Mouse (Mus musculus) CH12F3 (cell line): ENCODE data around the gene Srf.
"Not testable (repeated sequence)": the region's sequence is repeated elsewhere in the genome, so short reads cannot be mapped to it uniquely, and the experiment has no call there.

Experiments used
- in situ Hi-C: fragments of 300-500 bp; cut with MboI; formaldehyde crosslinking; loops from 2 replicates; pipeline ENCODE4 v1.14.3; 2020; ENCODE audit warnings: low sequenced_read_pairs

Gene Srf

DNA sequence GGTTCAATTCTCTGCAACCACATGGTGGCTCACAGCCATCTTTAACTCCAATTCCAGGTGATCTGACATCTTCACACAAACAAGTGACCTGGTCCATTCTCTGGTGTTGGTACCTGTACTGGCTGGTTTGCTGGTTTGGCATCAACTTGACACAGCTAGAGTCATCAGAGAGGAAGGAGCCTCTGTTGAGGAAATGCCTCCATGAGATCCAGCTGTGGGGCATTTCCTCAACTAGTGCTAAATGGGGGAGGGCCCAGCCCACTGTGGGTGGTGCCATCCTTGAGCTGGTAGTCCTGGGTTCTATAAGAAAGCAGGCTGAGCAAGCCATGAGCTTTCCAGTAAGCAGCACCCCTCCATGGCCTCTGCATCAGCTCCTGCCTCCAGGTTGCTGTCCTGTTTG is 1.3 kb upstream of the Srf start:
- in situ Hi-C loops, result not testable (repeated sequence)

GRCm38 (mm10) chr17:46556584-46556945 is 590 bp upstream of the Srf start:
- in situ Hi-C loops, result no loop called here

GRCm38 (mm10) chr17:46554977-46555672 is 850 bp downstream of the Srf start:
- in situ Hi-C loops, result no loop called here

DNA sequence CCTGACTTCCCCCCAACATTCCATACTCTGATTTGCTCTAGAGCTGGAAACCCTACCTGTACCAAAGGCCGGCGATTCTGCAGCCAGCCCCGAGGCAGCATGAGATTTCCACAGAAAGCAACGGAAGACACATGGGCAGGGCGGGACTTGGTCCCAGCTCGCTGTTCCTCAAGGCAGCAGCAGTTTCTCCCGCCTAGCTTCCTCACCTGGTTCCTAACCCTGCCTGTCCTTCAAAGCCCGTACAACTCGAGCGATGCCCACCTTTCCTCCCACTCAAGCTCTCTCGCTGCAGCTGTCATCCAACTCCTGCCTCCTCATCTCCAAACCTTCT is 1.4 kb downstream of the Srf start:
- in situ Hi-C loops, result no loop called here

DNA sequence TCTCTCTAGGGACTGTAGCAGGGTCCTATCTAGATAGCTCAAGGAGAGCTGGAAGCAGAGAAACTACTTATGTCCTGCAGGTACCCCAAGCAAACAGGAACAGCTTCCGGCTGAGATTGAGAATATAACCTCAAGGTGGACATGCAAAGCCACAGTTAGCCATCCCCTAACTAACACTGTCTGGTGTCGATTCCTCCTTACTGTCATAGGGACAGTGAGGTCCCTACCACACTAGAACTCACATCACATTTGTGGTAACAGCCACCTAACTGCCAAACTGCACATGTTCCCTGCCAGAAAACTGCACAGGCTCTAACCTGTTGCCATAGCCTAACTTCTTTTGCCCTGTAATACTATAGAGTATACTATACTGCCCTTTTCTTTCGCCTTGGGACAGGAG is 2.0 kb downstream of the Srf start:
- in situ Hi-C loops, result no loop called here

DNA sequence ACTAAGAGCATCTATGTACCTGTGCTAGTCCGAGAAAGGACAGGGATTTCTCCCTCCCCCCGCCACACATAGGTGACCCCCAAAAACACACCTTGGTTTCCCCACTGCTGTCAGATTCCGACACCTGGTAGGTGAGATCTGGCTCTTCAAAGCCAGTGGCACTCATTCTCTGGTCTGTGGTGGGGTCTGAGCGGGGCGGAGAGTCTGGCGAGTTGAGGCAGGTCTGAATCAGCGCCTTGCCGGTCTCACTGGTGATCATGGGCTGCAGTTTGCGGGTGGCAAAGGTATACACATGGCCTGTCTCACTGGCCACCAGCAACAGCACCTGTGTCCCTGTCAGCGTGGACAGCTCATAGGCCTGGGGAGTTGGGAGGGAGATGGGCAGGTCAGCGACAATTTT is 2.5 kb downstream of the Srf start:
- in situ Hi-C loops, result no loop called here

GRCm38 (mm10) chr17:46552841-46553423 is 3.0 kb downstream of the Srf start:
- in situ Hi-C loops, result no loop called here

- in situ Hi-C loops, result no loop called here
Observed at GRCm38 (mm10) chr17:46552151-46552550, 3.8 kb downstream of the Srf start.

DNA sequence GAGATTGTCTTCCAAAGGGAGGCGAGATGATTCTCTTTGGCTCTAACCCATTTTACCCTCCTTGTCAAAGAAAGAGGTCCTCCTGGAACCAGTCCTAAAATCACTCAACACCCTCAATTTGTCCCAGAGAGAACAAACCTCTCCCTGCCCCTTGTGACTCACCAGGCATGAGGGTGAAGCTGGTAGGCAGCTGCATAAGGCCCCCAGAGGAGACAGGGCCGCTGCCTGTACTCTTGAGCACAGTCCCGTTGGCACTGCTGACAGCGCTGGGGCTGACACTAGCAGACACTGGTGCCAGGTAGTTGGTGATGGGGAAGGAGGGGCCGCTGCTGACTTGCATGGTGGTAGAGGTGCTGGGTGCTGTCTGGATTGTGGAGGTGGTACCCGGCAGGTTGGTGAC is 4.6 kb downstream of the Srf start:
- in situ Hi-C loops, result no loop called here

DNA sequence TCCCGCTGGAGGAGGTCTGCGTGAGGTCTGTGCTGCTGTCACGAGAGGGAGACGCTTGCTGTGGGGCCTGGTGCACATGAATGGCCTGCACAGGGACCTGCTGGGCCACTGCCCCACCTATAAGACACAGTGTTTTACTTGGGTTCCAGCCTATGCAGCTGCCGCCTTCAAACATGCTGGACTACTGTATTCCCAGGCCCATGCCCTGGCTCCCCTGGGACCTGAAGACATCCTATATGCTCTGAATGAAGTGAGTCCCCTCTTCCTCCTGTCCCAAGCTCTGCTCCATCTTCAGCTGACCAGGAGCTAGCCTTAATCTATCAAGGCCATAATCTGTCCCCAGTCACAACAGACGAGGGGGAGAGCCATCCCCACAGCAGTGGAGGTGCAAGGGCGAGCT is 5.1 kb downstream of the Srf start:
- in situ Hi-C loops, result no loop called here

DNA sequence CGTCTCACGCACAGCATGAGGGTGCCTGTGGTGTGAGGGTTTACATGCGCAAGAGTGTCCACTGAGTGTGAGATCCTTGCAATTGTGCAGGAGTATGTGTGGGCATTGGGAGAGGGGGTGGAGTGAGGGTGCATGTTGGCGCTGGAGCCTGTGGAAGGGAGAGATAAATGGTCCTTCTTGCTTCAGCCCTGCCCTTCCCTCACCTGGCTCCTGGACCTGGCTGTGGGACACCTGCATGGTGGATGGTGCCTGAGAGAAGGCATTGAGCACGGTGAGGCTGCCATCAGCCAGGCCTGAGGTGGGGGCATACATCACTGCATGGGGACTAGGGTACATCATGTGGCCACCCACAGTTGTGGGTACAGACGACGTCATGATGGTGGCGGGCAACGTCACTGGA is 6.3 kb downstream of the Srf start:
- in situ Hi-C loops, result no loop called here

GRCm38 (mm10) chr17:46549193-46549592 is 6.8 kb downstream of the Srf start:
- in situ Hi-C loops, result no loop called here

DNA sequence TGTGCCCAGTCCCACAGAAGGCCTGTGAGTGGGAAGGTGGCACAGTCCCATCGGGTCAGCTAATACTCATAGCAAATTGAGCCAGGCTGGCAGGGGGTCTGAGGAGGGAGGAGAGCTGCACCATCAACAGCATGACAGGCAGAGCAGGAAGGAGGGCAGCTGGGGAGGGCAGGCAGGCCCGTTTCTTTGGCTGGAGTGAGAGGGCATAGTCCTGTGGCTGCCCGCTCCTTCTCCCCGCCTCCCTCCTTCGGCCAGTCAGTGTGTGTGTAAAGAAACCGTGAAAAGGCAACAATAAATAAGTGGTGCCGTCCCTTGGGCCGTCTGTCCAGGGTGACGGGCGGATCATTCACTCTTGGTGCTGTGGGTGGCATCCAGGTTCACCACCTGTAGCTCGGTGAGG is 7.2 kb downstream of the Srf start:
- in situ Hi-C loops, result no loop called here

- in situ Hi-C loops, result no loop called here
Observed at GRCm38 (mm10) chr17:46547923-46548322, 8.1 kb downstream of the Srf start.

DNA sequence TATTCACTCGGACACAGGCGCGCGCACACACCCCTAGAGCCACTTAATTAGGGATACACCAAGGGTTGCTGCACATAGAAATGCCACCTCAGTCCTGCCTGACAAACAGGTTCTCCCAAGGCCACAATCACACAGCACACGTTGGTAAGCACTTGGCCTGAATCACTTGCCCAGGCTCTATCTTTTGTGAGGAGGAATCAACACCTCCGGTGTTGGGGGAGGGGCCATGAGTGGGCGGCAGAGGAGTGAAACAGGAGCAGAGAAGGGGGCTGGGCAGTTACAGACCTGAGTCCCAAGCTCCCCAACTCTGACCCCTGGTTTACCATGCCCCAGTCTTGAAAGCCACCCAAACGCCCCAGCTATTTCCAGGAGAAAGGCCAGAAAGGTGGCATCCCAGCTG is 9.0 kb downstream of the Srf start:
- in situ Hi-C loops, result no loop called here

DNA sequence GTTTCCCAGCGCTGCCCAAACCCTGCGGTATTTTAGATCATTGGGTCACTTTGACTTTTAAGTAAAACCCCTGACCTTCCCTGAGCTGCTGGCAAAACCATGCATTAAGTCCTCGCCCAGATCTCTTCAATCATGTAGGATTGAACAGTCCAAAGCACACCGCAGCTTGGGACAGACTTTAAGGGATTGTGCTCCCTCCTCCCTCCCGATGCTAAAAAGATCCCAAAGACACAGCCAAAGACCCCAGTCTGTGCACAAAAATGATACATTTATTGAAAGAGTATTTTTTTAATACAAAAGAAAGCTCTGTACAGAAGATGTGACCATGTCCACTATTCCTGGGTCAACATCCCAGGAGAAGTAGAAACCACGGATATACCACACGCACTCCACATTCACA is 9.4 kb downstream of the Srf start:
- in situ Hi-C loops, result no loop called here

GRCm38 (mm10) chr17:46545813-46546564 is 10.0 kb downstream of the Srf start, which contains the start of gene Cul9:
Cul9 (minus strand) TSS chr17:46546388.
- in situ Hi-C loops, result no loop called here

DNA sequence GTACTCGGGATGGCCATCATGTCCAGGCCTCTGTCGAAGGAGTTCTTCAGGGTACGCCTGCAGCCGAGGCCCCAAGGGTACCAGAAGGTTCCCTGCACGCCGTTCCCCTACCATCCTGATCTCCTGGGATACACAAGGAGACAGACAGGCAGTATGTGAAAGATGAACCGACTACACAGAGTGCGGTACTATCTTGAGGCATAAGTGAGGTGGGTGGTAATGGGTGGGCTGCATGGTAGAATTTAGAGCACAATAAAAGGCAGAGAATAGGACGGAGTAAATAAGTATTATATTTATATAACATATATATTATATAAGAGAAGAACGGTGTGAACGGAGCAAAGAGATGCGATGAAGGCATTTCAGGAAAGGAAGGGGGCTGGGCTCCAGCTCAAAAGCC is 12.3 kb downstream of the Srf start:
- in situ Hi-C loops, result no loop called here

GRCm38 (mm10) chr17:46525579-46526307 is 30.2 kb downstream of the Srf start:
- in situ Hi-C loops, result no loop called here

- in situ Hi-C loops, result no loop called here
Observed at GRCm38 (mm10) chr17:46525065-46525464, 30.9 kb downstream of the Srf start.

- in situ Hi-C loops, result no loop called here
Observed at GRCm38 (mm10) chr17:46521963-46522668, 33.9 kb downstream of the Srf start.
